ENCODE assay signal across 34 mouse cellular contexts in the genomic region with DNA sequence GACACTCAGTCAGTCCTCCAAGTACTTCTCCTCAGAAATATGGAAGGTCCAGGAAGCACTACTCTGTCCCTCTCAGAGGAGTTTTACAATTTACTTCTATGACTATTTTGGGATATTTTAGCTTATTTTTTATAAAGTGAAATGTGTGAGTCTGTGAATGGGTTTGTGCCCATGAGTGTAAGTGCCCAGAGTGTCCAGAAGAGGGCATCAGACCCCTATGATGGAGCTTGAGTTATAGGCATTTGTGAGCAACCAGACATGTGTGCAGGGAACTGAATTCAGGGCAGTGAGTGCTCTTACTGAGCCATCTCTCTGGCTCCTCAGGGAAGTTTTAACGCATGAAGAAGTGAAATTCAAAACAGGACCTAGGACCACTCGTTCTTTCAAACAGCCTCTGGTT. TPM values are rescaled to one million over a fixed set of nuclear protein-coding genes. Genes with fewer than 3 reads are reported as not detected.
DNase-seq lines count a peak whose midpoint lies in the region; ATAC-seq and TF ChIP-seq lines count a peak whose summit lies in the region.
"Had no signal": no experiment of that assay in that cellular context is flagged by ENCODE, and none has a peak within 500 bp of the region (broad histone marks: within the 10 kb centered on the region; RNA-seq: fewer than 3 reads in every experiment).

No protein-coding gene starts in this region.

- TF ChIP-seq EP300 in liver, embryonic 14.5 days (IDR thresholded peaks at IDR 0.05; ENCODE audit: low read depth): no peak

- no peak overlapping the region for H3K4me3 ChIP-seq in liver, embryonic 14.5 days (ENCODE audit: insufficient read depth in 1 of 2, low read depth in 2 of 2, low read length in 2 of 2)
- H3K4me3 ChIP-seq in kidney, embryonic 14.5 days (ENCODE audit: low read length): no peak overlapping the region
- H3K4me3 ChIP-seq: embryonic facial prominence, embryonic 12.5 days; forebrain, embryonic 15.5 days; heart, embryonic 12.5 days; neural tube, embryonic 12.5 days had no signal

- no peaks in the 10 kb centered on the region for H3K27me3 ChIP-seq in liver, embryonic 14.5 days (ENCODE audit: control insufficient read depth, insufficient read depth, low read length)
- H3K27me3 ChIP-seq in kidney, embryonic 14.5 days (ENCODE audit: control insufficient read depth, insufficient read depth, low read length): no peaks in the 10 kb centered on the region
- H3K27me3 ChIP-seq: embryonic facial prominence, embryonic 12.5 days; forebrain, embryonic 15.5 days; heart, embryonic 12.5 days; neural tube, embryonic 12.5 days had no signal

- no peak for DNase-seq in liver, embryonic 14.5 days (ENCODE audit: low read depth in 3 of 3, low spot score in 3 of 3)
- no peak for DNase-seq in liver
- DNase-seq in A20 (ENCODE audit: low read depth, low spot score): peak; percentile 36
- peak; percentile 53 for DNase-seq in ES-CJ7 (ENCODE audit: low read depth, low spot score)
- DNase-seq in ZHBTc4 (ENCODE audit: low read depth, low spot score): peak; percentile 55
- no peak for DNase-seq in urinary bladder, postnatal 36 days (ENCODE audit: low spot score in 2 of 2)
- DNase-seq in thymus, postnatal 10 days (ENCODE audit: low spot score in 2 of 2): no peak
- DNase-seq: adrenal gland, adult 2 months; adrenal gland, postnatal 36 days; cerebellum, adult 2 months; embryo, embryonic 11 days; gastrocnemius, postnatal 25 days; heart, postnatal 4 days; kidney, adult 2 months; kidney, postnatal 4 days; layer of hippocampus, adult 9-11 months; lung, adult 18-20 months; lung, postnatal 14 days; midbrain, embryonic 14.5 days; right cerebral cortex, adult 18-20 months; spleen, adult 18-20 months; thymus, adult 2 months; thymus, postnatal 4 days had no signal

- ATAC-seq in liver, embryonic 14.5 days (ENCODE audit: insufficient read depth): no peak
- ATAC-seq in kidney, embryonic 14.5 days (ENCODE audit: low FRiP score, low TSS enrichment): no peak
- ATAC-seq: forebrain, embryonic 15.5 days; inflammation-experienced regulatory T-cells, adult 6 months; Patski had no signal

- TF ChIP-seq CTCF in liver, embryonic 14.5 days (IDR thresholded peaks at IDR 0.05; ENCODE audit: low read depth): peak; percentile 34; the same call in 1 of the 2 replicates

- no peaks in the 10 kb centered on the region for H3K9me3 ChIP-seq in liver, embryonic 14.5 days (ENCODE audit: control insufficient read depth, low read length)
- H3K9me3 ChIP-seq in kidney, embryonic 14.5 days (ENCODE audit: control insufficient read depth, low read length): peaks cover 3% of the 10 kb centered on the region; the same call in 1 of the 2 replicates
- H3K9me3 ChIP-seq: embryonic facial prominence, embryonic 12.5 days; forebrain, embryonic 15.5 days; heart, embryonic 12.5 days; neural tube, embryonic 12.5 days had no signal

- H3K4me2 ChIP-seq in liver, embryonic 14.5 days (ENCODE audit: low read depth): no peak overlapping the region
- H3K4me2 ChIP-seq in kidney, embryonic 14.5 days (replicated peaks; ENCODE audit: low read depth, low read length): no peak overlapping the region
- H3K4me2 ChIP-seq: embryonic facial prominence, embryonic 12.5 days; forebrain, embryonic 15.5 days; heart, embryonic 12.5 days; hindbrain, embryonic 14.5 days; neural tube, embryonic 12.5 days had no signal

- no peaks in the 10 kb centered on the region for H3K4me1 ChIP-seq in liver, embryonic 14.5 days (replicated peaks; ENCODE audit: control insufficient read depth in 2 of 2, insufficient read depth in 2 of 2, low read length in 1 of 2)
- H3K4me1 ChIP-seq in kidney, embryonic 14.5 days (ENCODE audit: control insufficient read depth, insufficient read depth, low read length): no peaks in the 10 kb centered on the region
- H3K4me1 ChIP-seq: embryonic facial prominence, embryonic 12.5 days; forebrain, embryonic 15.5 days; heart, embryonic 12.5 days; neural tube, embryonic 12.5 days had no signal

- no peak overlapping the region for H3K27ac ChIP-seq in liver, embryonic 14.5 days
- no peak overlapping the region for H3K27ac ChIP-seq in kidney, embryonic 14.5 days (ENCODE audit: low read depth, low read length)
- H3K27ac ChIP-seq: embryonic facial prominence, embryonic 12.5 days; forebrain, embryonic 15.5 days; hindbrain, embryonic 14.5 days; kidney, postnatal 0 days; neural tube, embryonic 12.5 days had no signal

- H3K36me3 ChIP-seq in liver, embryonic 14.5 days (replicated peaks; ENCODE audit: control insufficient read depth, insufficient read depth, low read depth): no peaks in the 10 kb centered on the region
- no peaks in the 10 kb centered on the region for H3K36me3 ChIP-seq in kidney, embryonic 14.5 days (ENCODE audit: control insufficient read depth, insufficient read depth, low read length)
- H3K36me3 ChIP-seq: embryonic facial prominence, embryonic 12.5 days; forebrain, embryonic 15.5 days; heart, embryonic 12.5 days; neural tube, embryonic 12.5 days had no signal

- 78% methylated on average over 2 of the region's 2 CpGs for WGBS in liver, embryonic 14.5 days (ENCODE audit: insufficient replicate concordance)
- 89% methylated on average over 2 of the region's 2 CpGs for whole genome bisulfite sequencing in kidney, embryonic 14.5 days

- no peak overlapping the region for H3K9ac ChIP-seq in liver, embryonic 14.5 days (replicated peaks)
- no peak overlapping the region for H3K9ac ChIP-seq in kidney, embryonic 14.5 days (ENCODE audit: low read depth, low read length)
- H3K9ac ChIP-seq: embryonic facial prominence, embryonic 12.5 days; forebrain, embryonic 15.5 days; heart, embryonic 12.5 days; hindbrain, embryonic 14.5 days; neural tube, embryonic 12.5 days had no signal

RNA-seq across cellular contexts. Expression of a gene that starts 41.2 kb away (rescaled TPM):
- 1.4 and 1.7 TPM in 2 replicates for polyA plus RNA-seq in liver, embryonic 14.5 days (2012; rRNA removed)
- 2.1 and 2.2 TPM in 2 replicates for polyA plus RNA-seq in liver, embryonic 14.5 days (2014; fragmentation: Nextera tagmentation; extraction: Ambion mirVana)
- polyA plus RNA-seq in kidney, embryonic 14.5 days (2014; fragmentation: Nextera tagmentation; extraction: Ambion mirVana): 17.8 and 18.6 TPM in 2 replicates

RNA-seq across cellular contexts. Expression of a gene that starts 44.2 kb away (rescaled TPM):
- not detected in 2 replicates for polyA plus RNA-seq in liver, embryonic 14.5 days (2012; rRNA removed)
- not detected in 2 replicates for polyA plus RNA-seq in liver, embryonic 14.5 days (2014; fragmentation: Nextera tagmentation; extraction: Ambion mirVana)
- polyA plus RNA-seq in kidney, embryonic 14.5 days (2014; fragmentation: Nextera tagmentation; extraction: Ambion mirVana): not detected in 2 replicates
- polyA plus RNA-seq: embryonic facial prominence, embryonic 12.5 days; heart, embryonic 12.5 days; inflammation-experienced regulatory T-cells, adult 6 months; kidney, adult 2 months; kidney, postnatal 0 days; limb, embryonic 11.5 days; liver, adult 2 months; neural tube, embryonic 12.5 days; Patski had no signal

Comparison
In these comparisons a context has a peak if more than half of its experiments do, and no peak if none do; other contexts are left out.
1. DNase-seq: peak in A20 (single experiment), ES-CJ7 (single experiment) and ZHBTc4 (single experiment); none in liver, embryonic 14.5 days (0 of 3), liver (single experiment), urinary bladder, postnatal 36 days (0 of 2) and thymus, postnatal 10 days (0 of 2).